Mouse (Mus musculus): ENCODE results near the gene Rere.
"Not testable (repeated sequence)": the region's sequence is repeated elsewhere in the genome, so short reads cannot be mapped to it uniquely, and the experiment has no call there.

Gene Rere

GRCm38 (mm10) chr4:150592087-150592486 lies 310.6 kb downstream of the Rere start:
- no peak for DNase-seq

- no peak for DNase-seq
These were observed 312.2 kb downstream of the Rere start for GRCm38 (mm10) chr4:150593473-150594217.

GRCm38 (mm10) chr4:150594298-150594829 lies 312.9 kb downstream of the Rere start:
- DNase-seq = no peak

- DNase-seq = no peak
These were observed 313.6 kb downstream of the Rere start for GRCm38 (mm10) chr4:150595071-150595470.

GRCm38 (mm10) chr4:150595991-150596390 lies 314.5 kb downstream of the Rere start:
- DNase-seq = no peak

- no peak for DNase-seq
These were observed 317.2 kb downstream of the Rere start for GRCm38 (mm10) chr4:150598686-150599085.

- DNase-seq = no peak
These were observed 317.9 kb downstream of the Rere start for GRCm38 (mm10) chr4:150599119-150599992.

GRCm38 (mm10) chr4:150600503-150600902 lies 319.1 kb downstream of the Rere start:
- not testable (repeated sequence) for DNase-seq

GRCm38 (mm10) chr4:150601489-150601888 lies 320.0 kb downstream of the Rere start:
- DNase-seq = no peak

- no peak for DNase-seq
These were observed 322.1 kb downstream of the Rere start for GRCm38 (mm10) chr4:150603366-150604061.

- DNase-seq = peak; percentile 27 to 34
These were observed 324.4 kb downstream of the Rere start for GRCm38 (mm10) chr4:150605804-150606203.

- no peak for DNase-seq
These were observed 325.2 kb downstream of the Rere start for GRCm38 (mm10) chr4:150606449-150607161.

- DNase-seq = no peak
These were observed 327.2 kb downstream of the Rere start for GRCm38 (mm10) chr4:150608670-150609069.

- no peak for DNase-seq
These were observed 332.3 kb downstream of the Rere start for GRCm38 (mm10) chr4:150613715-150614114.

- no peak for DNase-seq
These were observed 334.0 kb downstream of the Rere start for GRCm38 (mm10) chr4:150615251-150616028.

- DNase-seq = no peak
These were observed 334.6 kb downstream of the Rere start for GRCm38 (mm10) chr4:150616029-150616420.

- no peak for DNase-seq
These were observed 335.4 kb downstream of the Rere start for GRCm38 (mm10) chr4:150616841-150617240.

- DNase-seq = no peak
These were observed 337.6 kb downstream of the Rere start for GRCm38 (mm10) chr4:150619011-150619410.

- DNase-seq = no peak
These were observed 341.2 kb downstream of the Rere start for GRCm38 (mm10) chr4:150622641-150623040.

- DNase-seq = no peak
These were observed 342.9 kb downstream of the Rere start for GRCm38 (mm10) chr4:150624214-150624823.

- DNase-seq = no peak
These were observed 343.5 kb downstream of the Rere start for GRCm38 (mm10) chr4:150624933-150625332.

Data from B cell, adult 2 months (primary cell).